Mouse (Mus musculus) liver, embryonic 16.5 days (tissue): ENCODE measurements around the gene Actr2. TPM values are rescaled to one million over a fixed set of nuclear protein-coding genes. Genes with fewer than 3 reads are reported as not detected.
A peak's percentile ranks its signal among the peaks of the same experiment; 100 is the strongest.

Source experiments
- ATAC-seq: fragments of 200-750 bp; cut with Nextera tagmentation; 2 replicates; pipeline ENCODE4 v1.8.0; 2017; ENCODE audit warnings: low read depth, mild to moderate bottlenecking, moderate number of reproducible peaks, moderate library complexity
- H3K27ac ChIP-seq: fragments of 300-500 bp; sonication (generic); 2 replicates; pipeline ENCODE4 v1.5.1; 2014; ENCODE audit warnings: mild to moderate bottlenecking, low read length
- H3K27me3 ChIP-seq: fragments of 300-500 bp; sonication (generic); 2 replicates; pipeline ENCODE4 v1.6.1; 2014; ENCODE audit warnings: low read depth, low read length, mixed read lengths; ENCODE audit not compliant: control insufficient read depth, insufficient read depth
- H3K36me3 ChIP-seq: fragments of 300-500 bp; sonication (generic); 2 replicates; pipeline ENCODE4 v1.6.1; 2014; ENCODE audit warnings: mild to moderate bottlenecking; ENCODE audit not compliant: control insufficient read depth, insufficient read depth
- H3K4me1 ChIP-seq: fragments of 300-500 bp; sonication (generic); 2 replicates; pipeline ENCODE4 v1.6.1; 2014; ENCODE audit warnings: low read depth, low read length, mixed read lengths; ENCODE audit not compliant: control insufficient read depth
- H3K4me2 ChIP-seq: fragments of 300-500 bp; sonication (generic); 2 replicates; pipeline ENCODE4 v1.6.1; 2014; ENCODE audit warnings: low read depth, low read length, mixed read lengths
- H3K4me3 ChIP-seq: fragments of 300-500 bp; sonication (generic); 2 replicates; pipeline ENCODE4 v1.5.1; 2014; ENCODE audit warnings: low read depth, mild to moderate bottlenecking, low read length
- H3K9ac ChIP-seq: fragments of 300-500 bp; sonication (generic); 2 replicates; pipeline ENCODE4 v1.6.1; 2014; ENCODE audit warnings: low read depth, low read length
- H3K9me3 ChIP-seq: fragments of 300-500 bp; sonication (generic); replicated peaks from 2 replicates; pipeline ENCODE4 v1.6.1; 2016; ENCODE audit warnings: low read length; ENCODE audit not compliant: control insufficient read depth
- WGBS: fragments of 180-500 bp; shearing (Covaris S2); extraction: QIAGEN DNeasy Blood & Tissue Kit; methylation state at CpG from one replicate; pipeline ENCODE4 v1.1.7; 2014; ENCODE audit not compliant: insufficient replicate concordance; 5-methylcytosine and 5-hydroxymethylcytosine counted together
- polyA plus RNA-seq: library from polyadenylated mRNA; unstranded; fragments of >200 nt; fragmentation: Nextera tagmentation; extraction: Ambion mirVana; gene quantifications from 2 replicates; pipeline ENCODE4 v1.2.1, GENCODE M21; 2015

Actr2 gene
- polyA plus RNA-seq, 1 experiment from 2014 or later: 39.9 TPM

- H3K9ac ChIP-seq: no peak overlapping the region
- H3K27ac ChIP-seq: no peak overlapping the region
- no peaks in the 10 kb centered on the region for H3K9me3 ChIP-seq
- no peak for ATAC-seq
- 72% methylated on average over 3 of the region's 3 CpGs for WGBS
- H3K36me3 ChIP-seq: no peaks in the 10 kb centered on the region
- peaks cover 16% of the 10 kb centered on the region for H3K4me1 ChIP-seq
- H3K4me3 ChIP-seq: no peak overlapping the region
- no peaks in the 10 kb centered on the region for H3K27me3 ChIP-seq
- H3K4me2 ChIP-seq: no peak overlapping the region
Measured at GRCm38 (mm10) chr11:20106946-20107345, 5.8 kb downstream of the Actr2 start.

DNA sequence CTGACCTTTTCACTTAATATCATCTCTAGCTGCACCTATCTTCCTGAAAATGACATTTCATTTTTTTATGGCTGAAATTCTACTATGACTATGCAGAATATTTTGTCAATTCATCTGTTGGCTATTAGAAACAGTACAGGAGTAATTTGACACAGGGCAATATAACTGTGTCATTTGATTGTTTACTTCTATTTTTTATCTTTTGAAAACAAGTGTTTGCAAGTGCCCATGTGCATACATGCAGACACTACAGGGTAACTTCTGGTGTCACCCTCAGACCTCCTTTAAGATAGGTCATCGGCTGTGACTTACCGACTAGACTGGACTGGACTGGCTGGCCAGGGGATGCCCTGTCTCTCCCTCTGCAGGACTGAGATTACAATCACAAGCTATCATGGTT is 8.8 kb downstream of the Actr2 start:
- peaks cover 7% of the 10 kb centered on the region; the same call in 1 of the 2 replicates for H3K4me1 ChIP-seq
- peak overlapping the region; percentile 12; the same call in 1 of the 2 replicates for H3K27ac ChIP-seq
- no peak overlapping the region for H3K9ac ChIP-seq
- ATAC-seq: 0 out of 2 replicates have a peak, but pooled peaks have one; percentile 27
- peaks cover 3% of the 10 kb centered on the region for H3K36me3 ChIP-seq
- H3K4me2 ChIP-seq: no peak overlapping the region
- WGBS: 76% methylated on average over 2 of the region's 2 CpGs
- no peak overlapping the region for H3K4me3 ChIP-seq
- no peaks in the 10 kb centered on the region for H3K27me3 ChIP-seq
- no peaks in the 10 kb centered on the region for H3K9me3 ChIP-seq

GRCm38 (mm10) chr11:20086306-20086705 is 26.4 kb downstream of the Actr2 start:
- no peak for ATAC-seq
- Histone ChIP-seq H3K27ac (no peak overlapping the region), H3K36me3 (peaks cover 19% of the 10 kb centered on the region), H3K27me3 (no peaks in the 10 kb centered on the region), H3K4me3 (no peak overlapping the region), H3K4me2 (no peak overlapping the region), H3K9me3 (no peaks in the 10 kb centered on the region), H3K9ac (no peak overlapping the region), H3K4me1 (no peaks in the 10 kb centered on the region)

GRCm38 (mm10) chr11:20085635-20086034 is 27.1 kb downstream of the Actr2 start:
- no peaks in the 10 kb centered on the region for H3K9me3 ChIP-seq
- no peaks in the 10 kb centered on the region for H3K27me3 ChIP-seq
- no peak overlapping the region for H3K4me3 ChIP-seq
- no peak overlapping the region for H3K27ac ChIP-seq
- no peak overlapping the region for H3K9ac ChIP-seq
- peaks cover 19% of the 10 kb centered on the region for H3K36me3 ChIP-seq
- no peaks in the 10 kb centered on the region for H3K4me1 ChIP-seq
- no peak overlapping the region for H3K4me2 ChIP-seq
- no peak for ATAC-seq
- 82% methylated on average over 2 of the region's 2 CpGs for WGBS

- no peaks in the 10 kb centered on the region for H3K4me1 ChIP-seq
- no peaks in the 10 kb centered on the region for H3K27me3 ChIP-seq
- 30% methylated on average over 1 of the region's 1 CpGs for WGBS
- H3K36me3 ChIP-seq: peaks cover 22% of the 10 kb centered on the region
- H3K9me3 ChIP-seq: no peaks in the 10 kb centered on the region
- no peak overlapping the region for H3K27ac ChIP-seq
- H3K4me3 ChIP-seq: no peak overlapping the region
- no peak overlapping the region for H3K4me2 ChIP-seq
- no peak overlapping the region for H3K9ac ChIP-seq
- ATAC-seq: no peak
Measured at GRCm38 (mm10) chr11:20075415-20075814, 37.3 kb downstream of the Actr2 start.

DNA sequence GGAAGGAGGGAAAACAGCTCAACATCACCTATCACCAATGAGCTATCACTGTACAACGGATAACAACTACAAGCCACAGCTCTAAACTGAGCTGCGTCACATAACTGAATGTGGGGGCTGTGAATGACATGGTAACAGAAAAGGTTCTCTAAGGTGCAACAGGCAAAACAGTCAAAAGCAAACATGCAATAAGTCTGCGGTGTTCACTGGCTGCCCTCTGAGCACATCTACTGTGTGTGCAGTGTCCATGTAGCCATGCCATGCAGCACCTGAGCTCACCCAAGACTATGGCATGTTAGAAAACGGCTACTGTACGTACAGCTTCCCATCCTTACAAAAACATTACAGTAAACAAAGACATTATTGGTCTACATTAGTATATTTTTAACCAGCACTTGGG is 39.9 kb downstream of the Actr2 start:
- H3K9ac ChIP-seq: no peak overlapping the region
- no peak overlapping the region for H3K4me3 ChIP-seq
- H3K27ac ChIP-seq: no peak overlapping the region
- no peaks in the 10 kb centered on the region for H3K27me3 ChIP-seq
- H3K4me1 ChIP-seq: no peaks in the 10 kb centered on the region
- no peak for ATAC-seq
- H3K36me3 ChIP-seq: peaks cover 11% of the 10 kb centered on the region
- 84% methylated on average over 5 of the region's 5 CpGs for WGBS
- no peaks in the 10 kb centered on the region for H3K9me3 ChIP-seq
- no peak overlapping the region for H3K4me2 ChIP-seq

DNA sequence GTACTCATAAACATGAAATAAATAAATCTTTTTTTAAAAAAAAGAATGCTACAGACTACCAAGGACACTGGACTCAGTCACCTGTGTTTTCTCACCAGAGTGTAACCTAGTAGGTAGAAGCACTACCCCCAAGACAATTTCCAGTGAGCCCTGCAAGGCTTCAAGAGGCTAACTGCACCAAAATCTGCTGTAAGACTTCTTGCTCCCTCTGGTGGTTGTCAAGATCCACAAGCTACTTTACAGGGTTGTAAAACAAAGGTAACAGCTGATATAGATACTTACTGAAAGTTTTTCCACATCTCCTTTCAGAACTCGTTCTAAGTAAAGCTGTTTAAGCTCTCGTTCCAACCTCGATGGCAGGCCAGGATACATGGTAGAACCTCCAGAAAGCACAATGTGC is 40.5 kb downstream of the Actr2 start:
- peaks cover 10% of the 10 kb centered on the region for H3K36me3 ChIP-seq
- no peaks in the 10 kb centered on the region for H3K4me1 ChIP-seq

DNA sequence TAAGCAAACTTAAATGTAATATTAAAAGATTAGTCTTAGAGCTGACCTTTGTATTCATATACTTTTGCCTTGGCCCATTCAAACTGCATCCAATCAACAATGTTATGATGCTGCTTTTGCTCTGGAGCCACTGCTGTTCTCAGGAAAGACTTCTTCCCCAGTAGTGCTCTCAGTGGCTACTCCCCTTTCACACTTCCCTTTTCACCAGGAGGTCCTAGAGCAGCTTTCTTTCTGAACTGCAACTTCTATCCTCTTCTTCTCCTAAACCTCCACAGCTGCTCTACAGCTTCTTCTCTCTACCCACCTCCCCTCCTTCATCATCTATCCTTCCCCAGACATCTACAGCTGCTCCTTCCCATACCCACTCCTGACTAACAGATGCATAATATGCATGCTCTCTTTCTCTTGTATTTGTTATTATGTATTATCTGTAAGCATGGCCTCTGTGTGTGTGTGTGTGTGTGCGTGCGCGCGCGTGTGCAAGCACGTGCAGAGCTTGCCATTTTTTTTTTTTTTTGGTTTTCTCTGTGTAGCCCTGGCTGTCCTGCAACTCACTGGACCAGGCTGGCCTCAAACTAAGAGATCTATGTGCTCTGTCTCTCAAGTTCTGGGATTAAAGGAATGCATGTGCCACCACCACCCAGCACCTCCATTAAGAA is 44.2 kb downstream of the Actr2 start:
- ATAC-seq: no peak
- Histone ChIP-seq H3K36me3 (peaks cover 13% of the 10 kb centered on the region), H3K4me3 (no peak overlapping the region), H3K4me2 (no peak overlapping the region), H3K9me3 (no peaks in the 10 kb centered on the region), H3K4me1 (no peaks in the 10 kb centered on the region), H3K27me3 (no peaks in the 10 kb centered on the region), H3K27ac (no peak overlapping the region), H3K9ac (no peak overlapping the region)
- 88% methylated on average over 6 of the region's 6 CpGs for WGBS

More for the DNA sequence above, 40.5 kb downstream of the Actr2 start:
- WGBS: 61% methylated on average over 3 of the region's 3 CpGs
- H3K4me3 ChIP-seq: no peak overlapping the region
- ATAC-seq: no peak
- H3K9me3 ChIP-seq: no peaks in the 10 kb centered on the region
- no peak overlapping the region for H3K27ac ChIP-seq
- H3K9ac ChIP-seq: no peak overlapping the region
- no peaks in the 10 kb centered on the region for H3K27me3 ChIP-seq
- no peak overlapping the region for H3K4me2 ChIP-seq

GRCm38 (mm10) chr11:20067521-20067920 is 45.2 kb downstream of the Actr2 start:
- 61% methylated on average over 1 of the region's 1 CpGs for WGBS

More at GRCm38 (mm10) chr11:20067521-20067920, 45.2 kb downstream of the Actr2 start:
- H3K4me2 ChIP-seq: no peak overlapping the region
- H3K9me3 ChIP-seq: no peaks in the 10 kb centered on the region
- H3K4me3 ChIP-seq: no peak overlapping the region
- no peak overlapping the region for H3K27ac ChIP-seq
- H3K27me3 ChIP-seq: no peaks in the 10 kb centered on the region
- H3K9ac ChIP-seq: no peak overlapping the region
- H3K36me3 ChIP-seq: peaks cover 13% of the 10 kb centered on the region
- H3K4me1 ChIP-seq: no peaks in the 10 kb centered on the region
- no peak for ATAC-seq
